Mouse (Mus musculus): ENCODE measurements at regions not wholly inside any gene's neighbourhood (a gene's known extent, or its start where the extent isn't known, plus 50 kb on each side); places are given as distances from the start of the nearest gene placed in this dataset.

- ATAC-seq (replicated peaks; ENCODE audit: insufficient number of reproducible peaks, low FRiP score, low TSS enrichment) = no peak
- H3K4me3 ChIP-seq (ENCODE audit: low read depth, low read length) = no peak overlapping the region
- H3K27ac ChIP-seq (ENCODE audit: low read depth, low read length) = no peak overlapping the region
- no peak overlapping the region for H3K4me2 ChIP-seq
- H3K9ac ChIP-seq (ENCODE audit: low read depth, low read length) = no peak overlapping the region
- no peaks in the 10 kb centered on the region for H3K36me3 ChIP-seq (ENCODE audit: control insufficient read depth, insufficient read depth, low read length)
- peaks cover 11% of the 10 kb centered on the region for H3K4me1 ChIP-seq (ENCODE audit: control insufficient read depth, insufficient read depth, low read length)
- WGBS (ENCODE audit: insufficient replicate concordance) = 80% methylated on average over 5 of the region's 5 CpGs
- no peaks in the 10 kb centered on the region for H3K27me3 ChIP-seq (ENCODE audit: control insufficient read depth, insufficient read depth, low read length)
- no peaks in the 10 kb centered on the region for H3K9me3 ChIP-seq (replicated peaks; ENCODE audit: control insufficient read depth, low read length)
Observed at GRCm38 (mm10) chr9:120874416-120874976, 54.5 kb upstream of the Ctnnb1 start.

- H3K4me2 ChIP-seq = no peak overlapping the region
- WGBS (ENCODE audit: insufficient replicate concordance) = 81% methylated on average over 2 of the region's 2 CpGs
- no peaks in the 10 kb centered on the region for H3K9me3 ChIP-seq (replicated peaks; ENCODE audit: control insufficient read depth, low read length)
- no peak for ATAC-seq (replicated peaks; ENCODE audit: insufficient number of reproducible peaks, low FRiP score, low TSS enrichment)
- H3K27ac ChIP-seq (ENCODE audit: low read depth, low read length) = no peak overlapping the region
- H3K4me3 ChIP-seq (ENCODE audit: low read depth, low read length) = no peak overlapping the region
- H3K36me3 ChIP-seq (ENCODE audit: control insufficient read depth, insufficient read depth, low read length) = no peaks in the 10 kb centered on the region
- H3K9ac ChIP-seq (ENCODE audit: low read depth, low read length) = no peak overlapping the region
- no peaks in the 10 kb centered on the region for H3K4me1 ChIP-seq (ENCODE audit: control insufficient read depth, insufficient read depth, low read length)
- no peaks in the 10 kb centered on the region for H3K27me3 ChIP-seq (ENCODE audit: control insufficient read depth, insufficient read depth, low read length)
Observed at GRCm38 (mm10) chr9:120877101-120877500, 51.9 kb upstream of the Ctnnb1 start.
